Mouse (Mus musculus) limb, embryonic 14.5 days (tissue): Measurements from ENCODE around the gene Fam198b. TPM values are rescaled to one million over a fixed set of nuclear protein-coding genes. Genes with fewer than 3 reads are reported as not detected.
A peak's percentile ranks its signal among the peaks of the same experiment; 100 is the strongest.

Source experiments
- ATAC-seq: fragments of 200-750 bp; cut with Nextera tagmentation; 2 replicates; pipeline ENCODE4 v1.8.0; 2017; ENCODE audit warnings: low read depth, moderate number of reproducible peaks, moderate TSS enrichment; ENCODE audit not compliant: low FRiP score
- DNase-seq: peaks from one replicate; pipeline ENCODE4 v3.0.0-alpha.2; 2015; ENCODE audit warnings: low spot score
- H3K27ac ChIP-seq: fragments of 300-500 bp; sonication (generic); replicated peaks from 2 replicates; pipeline ENCODE4 v1.5.1; 2014; ENCODE audit warnings: low read depth, mild to moderate bottlenecking, low read length, moderate library complexity, mixed read lengths
- H3K27me3 ChIP-seq: fragments of 300-500 bp; sonication (generic); 2 replicates; pipeline ENCODE4 v1.6.1; 2014; ENCODE audit warnings: low read length, mixed read lengths; ENCODE audit not compliant: control insufficient read depth, insufficient read depth
- H3K36me3 ChIP-seq: fragments of 300-500 bp; sonication (generic); 2 replicates; pipeline ENCODE4 v1.6.1; 2014; ENCODE audit warnings: mild to moderate bottlenecking, low read length, moderate library complexity, mixed read lengths; ENCODE audit not compliant: control insufficient read depth, insufficient read depth
- H3K4me1 ChIP-seq: fragments of 300-500 bp; sonication (generic); 2 replicates; pipeline ENCODE4 v1.6.1; 2014; ENCODE audit warnings: antibody characterized with exemption, low read length, mixed read lengths; ENCODE audit not compliant: control insufficient read depth, insufficient read depth
- H3K4me2 ChIP-seq: fragments of 300-500 bp; sonication (generic); replicated peaks from 2 replicates; pipeline ENCODE4 v1.6.1; 2014; ENCODE audit warnings: low read depth, mild to moderate bottlenecking, low read length, moderate library complexity; ENCODE audit not compliant: severe bottlenecking
- H3K4me3 ChIP-seq: fragments of 300-500 bp; sonication (generic); replicated peaks from 2 replicates; pipeline ENCODE4 v1.5.1; 2014; ENCODE audit warnings: low read length
- H3K9ac ChIP-seq: fragments of 300-500 bp; sonication (generic); 2 replicates; pipeline ENCODE4 v1.6.1; 2014; ENCODE audit warnings: mild to moderate bottlenecking, low read depth, low read length, moderate library complexity; ENCODE audit not compliant: severe bottlenecking
- H3K9me3 ChIP-seq: fragments of 300-500 bp; sonication (generic); 2 replicates; pipeline ENCODE4 v1.6.1; 2016; ENCODE audit warnings: low read length; ENCODE audit not compliant: control insufficient read depth
- POLR2A ChIP-seq: fragments of 200-500 bp; IDR thresholded peaks from 2 replicates; pipeline ENCODE4 v1.8.0; 2012; ENCODE audit warnings: inconsistent platforms, mild to moderate bottlenecking, moderate library complexity, borderline replicate concordance; ENCODE audit not compliant: insufficient read depth, insufficient read length; ENCODE audit errors: extremely low read depth
- WGBS: fragments of 180-500 bp; shearing (Covaris S2); extraction: QIAGEN DNeasy Blood & Tissue Kit; methylation state at CpG from one replicate; pipeline ENCODE4 v1.1.7; 2014; 5-methylcytosine and 5-hydroxymethylcytosine counted together
- polyA plus RNA-seq, 2 experiments: library from polyadenylated mRNA; depleted of rRNA in 1 of 2; stranded (reverse) in 1 of 2; unstranded in 1 of 2; fragments of >200 nt; fragmentation: Nextera tagmentation in 1 of 2; extraction: Ambion mirVana in 1 of 2; gene quantifications; 2 replicates each; pipeline versions ENCODE4 v1.2.1 to v1.2.3; 2012 to 2014

The Fam198b gene
- polyA plus RNA-seq, 2 experiments: 8.1 to 9.5 TPM

DNA sequence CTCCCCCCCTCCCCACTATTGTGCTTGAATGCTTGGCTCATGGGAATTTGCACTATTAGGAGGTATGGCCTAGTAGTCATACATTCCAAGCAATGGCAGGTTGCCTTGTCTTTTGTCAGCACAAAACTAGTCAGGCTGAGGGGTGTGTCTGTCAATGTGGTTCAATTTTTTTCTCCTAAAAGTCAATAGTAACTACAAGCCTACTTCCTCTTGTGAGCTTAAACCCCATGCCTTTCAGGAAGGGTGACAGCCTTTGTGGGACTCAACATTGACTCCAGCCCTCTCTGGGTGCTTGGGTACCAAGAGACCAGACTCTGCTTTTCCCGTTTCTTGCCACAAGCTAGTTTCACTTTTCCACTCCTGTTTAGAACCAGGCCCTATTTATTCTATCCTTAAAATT is 96.4 kb downstream of the Fam198b start:
- Histone ChIP-seq H3K9me3 (no peaks in the 10 kb centered on the region), H3K27me3 (no peaks in the 10 kb centered on the region), H3K27ac (no peak overlapping the region), H3K4me1 (peaks cover 2% of the 10 kb centered on the region; the same call in 1 of the 2 replicates), H3K4me3 (no peak overlapping the region), H3K36me3 (no peaks in the 10 kb centered on the region), H3K4me2 (no peak overlapping the region), H3K9ac (no peak overlapping the region)
- no peak for ATAC-seq
- no peak for TF ChIP-seq POLR2A
- WGBS: 89% methylated on average over 1 of the region's 1 CpGs
- no peak for DNase-seq

DNA sequence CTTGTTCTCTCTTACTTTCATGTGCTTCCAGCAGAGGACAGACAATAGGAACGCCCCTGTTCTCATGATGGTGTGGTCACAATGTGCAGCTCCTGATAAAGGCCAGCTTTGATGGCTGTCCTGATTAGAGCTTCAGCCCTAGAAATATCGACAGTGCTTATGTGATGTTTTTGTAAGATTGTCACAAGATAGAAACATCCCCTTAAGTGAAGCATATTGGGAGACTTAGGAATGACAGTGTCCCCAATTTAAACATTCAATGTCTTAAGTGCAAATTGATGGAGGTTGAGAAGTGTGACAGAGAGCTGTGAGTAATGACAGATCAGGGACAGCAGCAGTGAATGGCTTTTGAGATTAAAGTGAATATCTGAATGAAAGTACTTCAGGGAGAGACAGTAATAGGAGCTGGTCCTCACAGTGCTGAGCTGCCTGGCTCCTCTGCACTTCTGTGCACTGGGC is 99.7 kb downstream of the Fam198b start:
- H3K4me2 ChIP-seq: no peak overlapping the region
- DNase-seq (no peak), ATAC-seq (no peak)
- no peak for TF ChIP-seq POLR2A
- no peak overlapping the region for H3K9ac ChIP-seq
- no peaks in the 10 kb centered on the region for H3K27me3 ChIP-seq
- H3K27ac ChIP-seq: no peak overlapping the region
- H3K36me3 ChIP-seq: no peaks in the 10 kb centered on the region
- no peaks in the 10 kb centered on the region for H3K9me3 ChIP-seq
- 76% methylated on average over 2 of the region's 2 CpGs for WGBS
- H3K4me1 ChIP-seq: no peaks in the 10 kb centered on the region
- no peak overlapping the region for H3K4me3 ChIP-seq

DNA sequence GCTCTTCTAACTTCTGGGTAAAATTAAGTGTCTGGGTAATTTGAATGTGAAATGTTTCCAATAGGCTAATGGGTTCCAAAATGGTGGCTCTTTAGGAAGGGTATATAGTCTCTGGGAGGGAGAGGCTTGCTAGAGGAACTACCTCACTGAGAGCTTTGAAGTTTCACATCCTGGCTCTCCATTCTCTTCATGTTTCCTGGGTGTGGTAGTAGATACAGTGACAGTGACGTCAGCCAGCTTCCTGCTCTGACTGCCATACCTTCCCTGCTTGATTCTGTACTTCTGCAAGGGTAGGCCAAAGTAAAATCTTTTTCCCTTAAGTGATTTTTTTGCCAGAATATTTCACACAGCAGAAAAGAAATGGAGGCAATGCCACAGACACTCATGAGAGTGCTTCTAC is 100.2 kb downstream of the Fam198b start:
- Histone ChIP-seq H3K27ac (no peak overlapping the region), H3K4me1 (no peaks in the 10 kb centered on the region), H3K36me3 (no peaks in the 10 kb centered on the region), H3K27me3 (no peaks in the 10 kb centered on the region), H3K4me3 (no peak overlapping the region), H3K9me3 (no peaks in the 10 kb centered on the region), H3K9ac (no peak overlapping the region), H3K4me2 (no peak overlapping the region)
- 64% methylated on average over 1 of the region's 1 CpGs for WGBS
- no peak for ATAC-seq
- no peak for DNase-seq
- no peak for TF ChIP-seq POLR2A

DNA sequence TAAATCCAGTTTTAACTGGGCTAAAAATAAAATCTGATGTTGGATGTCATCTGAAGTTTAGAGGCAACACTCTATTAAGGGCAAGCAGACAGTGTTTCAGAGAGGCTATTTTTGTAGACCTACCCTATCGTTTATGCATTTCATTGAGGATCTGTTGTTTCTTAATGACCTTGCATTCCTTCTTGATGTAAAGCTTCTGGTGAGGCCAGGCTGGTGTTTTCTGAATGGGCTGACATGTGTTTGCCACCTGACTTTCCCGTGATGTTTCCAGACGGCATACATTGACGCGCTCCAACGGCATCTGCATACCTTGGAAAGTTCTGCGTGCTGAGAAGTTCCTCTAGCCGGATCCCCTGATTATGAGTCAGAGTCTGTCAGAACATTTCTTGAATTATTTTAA is 104.9 kb downstream of the Fam198b start:
- DNase-seq (peak; percentile 56), ATAC-seq (peak; percentile 53; the same call in 1 of the 2 replicates)
- Histone ChIP-seq H3K4me1 (no peaks in the 10 kb centered on the region), H3K36me3 (no peaks in the 10 kb centered on the region), H3K9ac (no peak overlapping the region), H3K27ac (no peak overlapping the region), H3K4me2 (no peak overlapping the region), H3K9me3 (no peaks in the 10 kb centered on the region), H3K4me3 (no peak overlapping the region), H3K27me3 (no peaks in the 10 kb centered on the region)
- WGBS: 15% methylated on average over 8 of the region's 8 CpGs
- TF ChIP-seq POLR2A: no peak

DNA sequence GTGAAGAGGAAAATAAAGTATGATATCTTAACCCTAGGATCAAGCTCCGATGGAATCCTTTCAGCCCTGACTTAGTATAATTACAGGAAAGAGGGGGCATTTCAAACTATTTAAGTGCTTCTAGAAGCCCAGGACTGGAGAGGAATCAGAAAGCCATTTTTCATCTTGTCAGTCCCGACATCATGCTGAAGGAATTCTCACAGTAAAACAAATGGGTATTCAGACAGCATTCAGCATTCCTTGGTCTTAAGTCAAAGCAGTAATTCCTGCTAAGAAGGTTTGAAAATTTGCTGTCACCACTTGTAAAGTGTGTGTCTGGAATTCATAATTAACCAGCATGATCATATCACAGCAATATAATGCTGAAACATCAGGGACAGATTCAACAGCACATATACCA is 105.6 kb downstream of the Fam198b start:
- no peaks in the 10 kb centered on the region for H3K36me3 ChIP-seq
- no peaks in the 10 kb centered on the region for H3K9me3 ChIP-seq
- no peaks in the 10 kb centered on the region for H3K27me3 ChIP-seq
- H3K4me2 ChIP-seq: no peak overlapping the region
- H3K27ac ChIP-seq: no peak overlapping the region
- no peak for ATAC-seq
- H3K4me1 ChIP-seq: no peaks in the 10 kb centered on the region
- TF ChIP-seq POLR2A: no peak
- DNase-seq: peak; percentile 21
- 42% methylated on average over 2 of the region's 2 CpGs for WGBS
- no peak overlapping the region for H3K9ac ChIP-seq
- H3K4me3 ChIP-seq: no peak overlapping the region

DNA sequence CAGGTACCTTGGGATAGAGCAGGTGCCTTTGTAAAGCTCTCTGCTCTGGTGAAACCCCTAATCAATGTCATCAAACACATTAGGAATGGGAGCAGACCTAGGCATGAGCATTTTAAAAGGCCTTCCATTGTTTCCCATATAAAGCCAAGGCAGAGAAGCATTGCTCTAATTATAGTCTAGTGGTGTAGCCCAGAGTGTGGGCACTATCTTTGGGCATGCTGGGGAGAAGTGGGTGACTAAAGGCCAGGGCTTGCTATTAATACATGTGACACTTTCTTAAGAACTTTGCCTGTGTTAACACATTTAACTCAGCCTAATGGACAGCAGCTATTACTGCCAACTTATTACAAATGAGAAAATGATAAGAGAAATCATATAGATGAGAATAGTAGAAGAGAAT is 106.1 kb downstream of the Fam198b start:
- no peak for TF ChIP-seq POLR2A

More for the DNA sequence above, 106.1 kb downstream of the Fam198b start:
- H3K9ac ChIP-seq: no peak overlapping the region
- H3K27ac ChIP-seq: no peak overlapping the region
- no peaks in the 10 kb centered on the region for H3K9me3 ChIP-seq
- no peak overlapping the region for H3K4me3 ChIP-seq
- DNase-seq: no peak
- no peaks in the 10 kb centered on the region for H3K4me1 ChIP-seq
- no peaks in the 10 kb centered on the region for H3K27me3 ChIP-seq
- no peaks in the 10 kb centered on the region for H3K36me3 ChIP-seq
- H3K4me2 ChIP-seq: no peak overlapping the region
- no peak for ATAC-seq
